Mouse (Mus musculus) limb, embryonic 14.5 days (tissue): ENCODE data around the gene Prrx1. TPM values are rescaled to one million over a fixed set of nuclear protein-coding genes. Genes with fewer than 3 reads are reported as not detected.

Source experiments
- ATAC-seq: fragments of 200-750 bp; cut with Nextera tagmentation; 2 replicates; pipeline ENCODE4 v1.8.0; 2017; ENCODE audit warnings: low read depth, moderate number of reproducible peaks, moderate TSS enrichment; ENCODE audit not compliant: low FRiP score
- DNase-seq: peaks from one replicate; pipeline ENCODE4 v3.0.0-alpha.2; 2015; ENCODE audit warnings: low spot score
- H3K27ac ChIP-seq: fragments of 300-500 bp; sonication (generic); replicated peaks from 2 replicates; pipeline ENCODE4 v1.5.1; 2014; ENCODE audit warnings: low read depth, mild to moderate bottlenecking, low read length, moderate library complexity, mixed read lengths
- H3K27me3 ChIP-seq: fragments of 300-500 bp; sonication (generic); 2 replicates; pipeline ENCODE4 v1.6.1; 2014; ENCODE audit warnings: low read length, mixed read lengths; ENCODE audit not compliant: control insufficient read depth, insufficient read depth
- H3K36me3 ChIP-seq: fragments of 300-500 bp; sonication (generic); 2 replicates; pipeline ENCODE4 v1.6.1; 2014; ENCODE audit warnings: mild to moderate bottlenecking, low read length, moderate library complexity, mixed read lengths; ENCODE audit not compliant: control insufficient read depth, insufficient read depth
- H3K4me1 ChIP-seq: fragments of 300-500 bp; sonication (generic); 2 replicates; pipeline ENCODE4 v1.6.1; 2014; ENCODE audit warnings: antibody characterized with exemption, low read length, mixed read lengths; ENCODE audit not compliant: control insufficient read depth, insufficient read depth
- H3K4me2 ChIP-seq: fragments of 300-500 bp; sonication (generic); replicated peaks from 2 replicates; pipeline ENCODE4 v1.6.1; 2014; ENCODE audit warnings: low read depth, mild to moderate bottlenecking, low read length, moderate library complexity; ENCODE audit not compliant: severe bottlenecking
- H3K4me3 ChIP-seq: fragments of 300-500 bp; sonication (generic); replicated peaks from 2 replicates; pipeline ENCODE4 v1.5.1; 2014; ENCODE audit warnings: low read length
- H3K9ac ChIP-seq: fragments of 300-500 bp; sonication (generic); 2 replicates; pipeline ENCODE4 v1.6.1; 2014; ENCODE audit warnings: mild to moderate bottlenecking, low read depth, low read length, moderate library complexity; ENCODE audit not compliant: severe bottlenecking
- H3K9me3 ChIP-seq: fragments of 300-500 bp; sonication (generic); 2 replicates; pipeline ENCODE4 v1.6.1; 2016; ENCODE audit warnings: low read length; ENCODE audit not compliant: control insufficient read depth
- POLR2A ChIP-seq: fragments of 200-500 bp; IDR thresholded peaks from 2 replicates; pipeline ENCODE4 v1.8.0; 2012; ENCODE audit warnings: inconsistent platforms, mild to moderate bottlenecking, moderate library complexity, borderline replicate concordance; ENCODE audit not compliant: insufficient read depth, insufficient read length; ENCODE audit errors: extremely low read depth
- WGBS: fragments of 180-500 bp; shearing (Covaris S2); extraction: QIAGEN DNeasy Blood & Tissue Kit; methylation state at CpG from one replicate; pipeline ENCODE4 v1.1.7; 2014; 5-methylcytosine and 5-hydroxymethylcytosine counted together
- polyA plus RNA-seq, 2 experiments: library from polyadenylated mRNA; depleted of rRNA in 1 of 2; stranded (reverse) in 1 of 2; unstranded in 1 of 2; fragments of >200 nt; fragmentation: Nextera tagmentation in 1 of 2; extraction: Ambion mirVana in 1 of 2; gene quantifications; 2 replicates each; pipeline versions ENCODE4 v1.2.1 to v1.2.3; 2012 to 2014

Prrx1 gene
- polyA plus RNA-seq, 2 experiments: 114 to 122 TPM

DNA sequence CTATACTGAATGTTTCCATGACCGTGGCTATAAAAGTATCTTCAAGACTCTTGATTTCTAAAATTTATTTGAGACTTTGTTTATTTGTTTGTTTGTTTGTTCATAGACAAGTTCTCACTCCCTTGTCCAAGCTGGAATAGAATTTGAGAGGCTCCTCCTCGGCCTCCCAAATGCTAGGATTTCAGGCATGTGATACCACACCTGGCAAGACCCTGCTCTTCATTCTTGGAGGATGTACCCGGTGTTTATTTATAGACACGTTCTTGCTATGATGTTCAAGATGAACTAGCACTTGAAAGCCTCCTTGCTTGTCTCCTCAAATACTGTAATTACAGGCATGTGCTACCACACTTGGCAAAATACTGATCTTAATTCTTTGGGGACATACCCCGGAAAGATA is 32.0 kb upstream of the Prrx1 start:
- ATAC-seq (no peak), DNase-seq (no peak)
- Histone ChIP-seq H3K36me3 (no peaks in the 10 kb centered on the region), H3K4me3 (no peak overlapping the region), H3K9ac (no peak overlapping the region), H3K27me3 (no peaks in the 10 kb centered on the region), H3K4me2 (no peak overlapping the region), H3K27ac (no peak overlapping the region), H3K4me1 (no peaks in the 10 kb centered on the region), H3K9me3 (no peaks in the 10 kb centered on the region)
- 80% methylated on average over 5 of the region's 5 CpGs for WGBS
- TF ChIP-seq POLR2A: no peak

DNA sequence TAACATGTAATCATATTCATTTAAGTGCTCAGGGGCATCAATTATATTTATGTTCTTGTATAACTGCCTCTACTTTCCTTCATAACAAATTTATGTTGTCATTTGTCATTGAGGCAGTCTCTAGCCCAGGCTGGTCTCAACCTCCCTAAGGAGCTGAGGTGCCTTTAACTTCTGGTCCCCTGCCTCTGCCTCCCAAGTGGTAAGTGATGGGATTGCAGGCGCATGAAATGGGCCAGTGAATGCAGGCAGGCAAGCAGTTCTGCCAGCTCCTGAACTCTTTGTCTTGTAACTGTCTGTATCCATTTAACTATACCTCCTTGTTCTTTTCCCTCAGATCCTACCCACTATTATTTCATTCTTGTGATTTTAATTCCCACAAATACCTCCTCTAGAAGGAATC is 31.4 kb upstream of the Prrx1 start:
- DNase-seq (no peak), ATAC-seq (no peak)
- H3K27ac ChIP-seq: no peak overlapping the region
- no peaks in the 10 kb centered on the region for H3K4me1 ChIP-seq
- H3K36me3 ChIP-seq: no peaks in the 10 kb centered on the region
- 35% methylated on average over 1 of the region's 1 CpGs for WGBS
- H3K9ac ChIP-seq: no peak overlapping the region
- no peaks in the 10 kb centered on the region for H3K9me3 ChIP-seq
- H3K27me3 ChIP-seq: no peaks in the 10 kb centered on the region
- TF ChIP-seq POLR2A: no peak
- H3K4me3 ChIP-seq: no peak overlapping the region
- H3K4me2 ChIP-seq: no peak overlapping the region

DNA sequence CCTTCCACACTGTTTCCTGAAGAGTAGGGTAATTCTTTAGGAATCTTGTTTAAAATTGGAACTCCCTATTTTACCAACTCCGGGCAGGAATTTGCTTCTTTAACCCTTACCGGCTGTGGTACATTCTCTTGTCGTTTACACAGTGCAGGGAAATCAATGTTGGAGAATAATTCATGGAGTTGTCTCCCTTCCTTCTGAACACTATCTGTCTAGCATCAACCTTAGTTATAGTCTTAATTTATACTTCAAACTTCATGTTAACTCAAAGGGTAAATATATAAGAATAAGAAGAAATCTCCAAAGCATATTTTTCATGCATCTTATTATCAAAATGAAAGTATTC is 25.7 kb upstream of the Prrx1 start:
- no peaks in the 10 kb centered on the region for H3K9me3 ChIP-seq

DNA sequence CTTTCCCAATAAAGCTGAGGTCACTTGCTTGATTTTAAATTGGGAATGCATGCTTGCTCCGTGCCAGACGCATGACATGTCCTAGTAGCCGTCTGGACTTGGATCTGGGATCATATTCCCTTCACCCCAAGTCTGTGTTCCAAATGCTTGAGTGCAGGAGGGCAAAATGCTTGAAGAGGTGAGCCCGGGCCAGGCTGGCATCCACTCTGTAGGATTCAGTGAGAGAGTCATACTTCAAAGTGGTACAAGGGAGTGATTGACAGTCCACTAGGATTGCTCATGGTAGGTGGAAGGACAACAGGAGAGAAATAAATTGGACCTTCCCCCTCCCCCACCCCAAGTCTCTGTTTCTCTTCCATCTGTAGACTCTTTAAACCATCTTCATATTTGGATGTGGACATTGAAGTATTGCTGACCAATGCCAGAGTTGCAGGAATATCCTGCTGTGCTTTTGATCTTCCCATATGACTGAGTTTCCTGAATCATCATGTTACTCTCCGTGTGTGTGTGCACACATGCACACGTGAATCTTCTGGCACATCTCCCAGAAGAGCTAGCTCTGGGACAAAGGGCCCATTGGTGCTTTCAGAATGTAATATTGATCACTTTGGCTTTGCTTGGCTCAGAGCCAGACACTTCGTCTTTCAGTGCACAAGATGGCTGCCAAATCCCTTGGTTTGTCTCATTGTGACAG is 25.2 kb upstream of the Prrx1 start:
- Histone ChIP-seq H3K36me3 (no peaks in the 10 kb centered on the region), H3K27ac (no peak overlapping the region), H3K4me1 (no peaks in the 10 kb centered on the region), H3K4me3 (no peak overlapping the region), H3K9ac (no peak overlapping the region), H3K4me2 (no peak overlapping the region), H3K9me3 (no peaks in the 10 kb centered on the region), H3K27me3 (no peaks in the 10 kb centered on the region)
- DNase-seq (no peak), ATAC-seq (no peak)
- 58% methylated on average over 7 of the region's 7 CpGs for WGBS
- no peak for TF ChIP-seq POLR2A

More for the DNA sequence above, 25.7 kb upstream of the Prrx1 start:
- Histone ChIP-seq H3K9ac (no peak overlapping the region), H3K36me3 (no peaks in the 10 kb centered on the region), H3K4me3 (no peak overlapping the region), H3K27ac (no peak overlapping the region), H3K27me3 (no peaks in the 10 kb centered on the region), H3K4me1 (no peaks in the 10 kb centered on the region), H3K4me2 (no peak overlapping the region)
- DNase-seq (no peak), ATAC-seq (no peak)
- 75% methylated on average over 3 of the region's 3 CpGs for WGBS
- TF ChIP-seq POLR2A: no peak

DNA sequence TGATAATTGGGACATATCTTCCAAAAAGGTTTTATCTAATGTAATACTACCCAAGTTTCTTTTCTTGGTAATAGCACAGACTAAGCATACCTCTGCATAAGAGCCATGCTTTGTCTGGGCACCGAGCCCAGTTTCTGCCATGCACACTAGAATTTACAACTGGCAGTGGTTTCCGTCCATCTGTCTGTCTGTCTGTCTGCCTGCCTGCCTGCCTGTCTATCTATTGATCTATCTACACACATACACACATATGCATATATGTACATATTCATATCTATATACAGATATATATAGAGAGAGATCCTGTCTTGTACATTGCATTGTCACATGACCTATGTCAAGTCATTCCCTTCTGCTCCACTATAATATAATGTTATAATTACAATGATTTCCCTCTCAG is 24.3 kb upstream of the Prrx1 start:
- Histone ChIP-seq H3K36me3 (no peaks in the 10 kb centered on the region), H3K4me3 (no peak overlapping the region), H3K9ac (no peak overlapping the region), H3K4me2 (no peak overlapping the region), H3K27ac (no peak overlapping the region), H3K4me1 (no peaks in the 10 kb centered on the region), H3K27me3 (no peaks in the 10 kb centered on the region), H3K9me3 (no peaks in the 10 kb centered on the region)
- 78% methylated on average over 2 of the region's 2 CpGs for WGBS
- DNase-seq (no peak), ATAC-seq (no peak)
- no peak for TF ChIP-seq POLR2A

DNA sequence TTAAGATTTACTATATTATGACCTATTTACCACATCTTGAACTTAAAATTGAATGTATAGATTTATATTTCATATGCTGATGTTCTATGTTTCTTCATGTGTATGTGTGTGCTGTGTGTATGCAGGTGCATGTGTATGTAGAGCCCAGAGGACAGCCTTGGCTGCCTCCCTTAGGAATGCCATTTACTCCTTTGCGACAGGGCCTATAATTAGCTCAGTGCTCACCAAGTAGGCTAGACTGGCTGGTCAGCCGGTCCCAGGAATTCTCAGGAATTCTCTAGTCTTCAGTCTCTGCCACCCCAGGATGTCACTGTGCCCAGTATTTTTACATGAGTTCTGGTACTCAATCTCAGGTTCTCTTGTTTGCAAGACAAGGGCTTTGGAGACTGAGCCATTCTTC is 13.8 kb upstream of the Prrx1 start:
- no peak overlapping the region for H3K27ac ChIP-seq
- H3K4me1 ChIP-seq: no peaks in the 10 kb centered on the region
- TF ChIP-seq POLR2A: no peak

More for the DNA sequence above, 13.8 kb upstream of the Prrx1 start:
- H3K9ac ChIP-seq: no peak overlapping the region
- H3K36me3 ChIP-seq: no peaks in the 10 kb centered on the region
- no peaks in the 10 kb centered on the region for H3K9me3 ChIP-seq
- no peak for ATAC-seq
- no peak overlapping the region for H3K4me3 ChIP-seq
- no peak overlapping the region for H3K4me2 ChIP-seq
- DNase-seq: no peak
- 21% methylated on average over 2 of the region's 2 CpGs for WGBS
- no peaks in the 10 kb centered on the region for H3K27me3 ChIP-seq
